Mouse (Mus musculus): ENCODE results near the gene Arid5b. TPM values are rescaled to one million over a fixed set of nuclear protein-coding genes. Genes with fewer than 3 reads are reported as not detected.

Arid5b gene
- polyA plus RNA-seq, 1 experiment from 2014 or later = 21.5 TPM

GRCm38 (mm10) chr10:68263296-68263968, 15.1 kb downstream of the Arid5b start:
- 94% methylated on average over 9 of the region's 9 CpGs for WGBS
- no peak for ATAC-seq (ENCODE audit: low read depth)
- Histone ChIP-seq H3K9ac (no peak overlapping the region), H3K27me3 (no peaks in the 10 kb centered on the region), H3K4me1 (replicated peaks) (peaks cover 11% of the 10 kb centered on the region), H3K9me3 (no peaks in the 10 kb centered on the region), H3K4me2 (no peak overlapping the region), H3K36me3 (0 out of 2 replicates have a peak, but pooled peaks cover 5% of the 10 kb centered on the region), H3K27ac (replicated peaks) (no peak overlapping the region), H3K4me3 (no peak overlapping the region)

- ATAC-seq (ENCODE audit: low read depth) = no peak
- Histone ChIP-seq H3K9ac (no peak overlapping the region), H3K9me3 (no peaks in the 10 kb centered on the region), H3K4me2 (no peak overlapping the region), H3K4me1 (replicated peaks) (0 out of 2 replicates have a peak, but pooled peaks cover 4% of the 10 kb centered on the region), H3K36me3 (0 out of 2 replicates have a peak, but pooled peaks cover 3% of the 10 kb centered on the region), H3K4me3 (no peak overlapping the region), H3K27ac (replicated peaks) (no peak overlapping the region), H3K27me3 (no peaks in the 10 kb centered on the region)
- 29% methylated on average over 4 of the region's 4 CpGs for WGBS
Observed at GRCm38 (mm10) chr10:68259601-68260000, 18.9 kb downstream of the Arid5b start.

- H3K36me3 ChIP-seq = no peaks in the 10 kb centered on the region
- H3K4me1 ChIP-seq (replicated peaks) = 0 out of 2 replicates have a peak, but pooled peaks cover 4% of the 10 kb centered on the region
- H3K9ac ChIP-seq = no peak overlapping the region
- 87% methylated on average over 10 of the region's 10 CpGs for WGBS
- no peaks in the 10 kb centered on the region for H3K9me3 ChIP-seq
- H3K4me3 ChIP-seq = no peak overlapping the region
- no peak overlapping the region for H3K27ac ChIP-seq (replicated peaks)
- no peak overlapping the region for H3K4me2 ChIP-seq
- no peaks in the 10 kb centered on the region for H3K27me3 ChIP-seq
- ATAC-seq (ENCODE audit: low read depth) = no peak
Observed at GRCm38 (mm10) chr10:68257358-68258056, 21.0 kb downstream of the Arid5b start.

DNA sequence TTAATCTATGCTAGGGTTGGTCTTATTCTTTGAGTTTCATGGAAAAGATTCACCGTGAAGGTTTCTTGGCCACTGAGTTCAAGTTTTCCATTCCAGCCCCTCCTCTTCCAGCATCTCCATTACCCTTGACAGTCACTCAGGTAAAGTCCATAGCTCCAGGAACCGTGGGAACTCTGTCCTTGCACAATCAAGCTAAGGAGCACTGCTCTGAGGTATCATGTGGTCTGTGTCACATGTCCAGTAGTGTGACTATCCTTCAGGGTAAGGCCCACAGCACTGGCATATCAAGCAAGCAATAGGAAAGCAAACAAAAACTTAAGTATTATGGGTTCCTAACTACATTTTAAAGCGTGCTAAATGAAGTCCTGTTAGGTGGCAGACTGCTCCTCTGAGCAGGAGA, 22.4 kb downstream of the Arid5b start:
- Histone ChIP-seq H3K4me1 (replicated peaks) (0 out of 2 replicates have a peak, but pooled peaks cover 4% of the 10 kb centered on the region), H3K9me3 (no peaks in the 10 kb centered on the region), H3K4me3 (no peak overlapping the region), H3K27ac (replicated peaks) (no peak overlapping the region), H3K36me3 (no peaks in the 10 kb centered on the region), H3K4me2 (no peak overlapping the region), H3K27me3 (no peaks in the 10 kb centered on the region), H3K9ac (no peak overlapping the region)
- WGBS = 83% methylated on average over 3 of the region's 3 CpGs
- ATAC-seq (ENCODE audit: low read depth) = no peak

- H3K4me2 ChIP-seq = no peak overlapping the region
- H3K9ac ChIP-seq = no peak overlapping the region
- H3K9me3 ChIP-seq = no peaks in the 10 kb centered on the region
- ATAC-seq (ENCODE audit: low read depth) = no peak
- no peaks in the 10 kb centered on the region for H3K36me3 ChIP-seq
- WGBS = 80% methylated on average over 7 of the region's 7 CpGs
- H3K4me1 ChIP-seq (replicated peaks) = 0 out of 2 replicates have a peak, but pooled peaks cover 9% of the 10 kb centered on the region
- H3K27me3 ChIP-seq = no peaks in the 10 kb centered on the region
- no peak overlapping the region for H3K4me3 ChIP-seq
- H3K27ac ChIP-seq (replicated peaks) = no peak overlapping the region
Observed at GRCm38 (mm10) chr10:68253452-68254117, 25.0 kb downstream of the Arid5b start.

- 97% methylated on average over 4 of the region's 4 CpGs for WGBS
- H3K27ac ChIP-seq (replicated peaks) = no peak overlapping the region
- no peak overlapping the region for H3K4me3 ChIP-seq
- no peaks in the 10 kb centered on the region for H3K36me3 ChIP-seq
- H3K4me1 ChIP-seq (replicated peaks) = 0 out of 2 replicates have a peak, but pooled peaks cover 10% of the 10 kb centered on the region
- no peak for ATAC-seq (ENCODE audit: low read depth)
- H3K4me2 ChIP-seq = no peak overlapping the region
- H3K9me3 ChIP-seq = no peaks in the 10 kb centered on the region
- no peak overlapping the region for H3K9ac ChIP-seq
- H3K27me3 ChIP-seq = no peaks in the 10 kb centered on the region
Observed at GRCm38 (mm10) chr10:68252650-68253049, 25.9 kb downstream of the Arid5b start.

DNA sequence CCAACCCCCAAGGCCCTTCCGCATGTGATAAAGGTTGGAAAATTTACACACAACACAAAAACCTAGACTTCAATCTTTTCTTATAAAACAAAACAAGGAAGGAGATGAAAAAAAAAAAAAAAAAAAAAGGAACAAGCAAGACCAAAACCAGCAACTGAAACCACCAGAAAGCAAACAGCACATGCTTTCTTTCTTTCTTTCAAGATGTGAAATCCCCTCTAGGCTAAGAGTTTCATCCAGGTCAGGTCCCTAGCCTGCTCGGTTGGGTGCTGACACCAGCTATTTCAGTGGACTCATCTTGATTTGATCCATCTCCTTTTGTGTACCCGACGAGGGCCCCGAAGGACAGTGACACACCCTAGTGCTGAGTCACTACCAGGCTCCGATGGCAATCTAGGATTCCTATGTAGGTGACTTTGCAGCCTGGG, 29.2 kb downstream of the Arid5b start:
- ATAC-seq (ENCODE audit: low read depth) = no peak
- Histone ChIP-seq H3K27ac (replicated peaks) (no peak overlapping the region), H3K9ac (no peak overlapping the region)

GRCm38 (mm10) chr10:68248281-68249015, 30.1 kb downstream of the Arid5b start:
- Histone ChIP-seq H3K9ac (no peak overlapping the region), H3K4me2 (no peak overlapping the region), H3K9me3 (no peaks in the 10 kb centered on the region), H3K4me3 (no peak overlapping the region), H3K36me3 (no peaks in the 10 kb centered on the region), H3K27ac (replicated peaks) (no peak overlapping the region), H3K27me3 (no peaks in the 10 kb centered on the region), H3K4me1 (replicated peaks) (peaks cover 14% of the 10 kb centered on the region; the same call in 1 of the 2 replicates)
- WGBS = 54% methylated on average over 9 of the region's 9 CpGs
- no peak for ATAC-seq (ENCODE audit: low read depth)

More for the DNA sequence above, 29.2 kb downstream of the Arid5b start:
- H3K4me2 ChIP-seq = no peak overlapping the region
- H3K9me3 ChIP-seq = no peaks in the 10 kb centered on the region
- H3K27me3 ChIP-seq = no peaks in the 10 kb centered on the region
- H3K4me3 ChIP-seq = no peak overlapping the region
- no peaks in the 10 kb centered on the region for H3K36me3 ChIP-seq
- WGBS = 74% methylated on average over 6 of the region's 6 CpGs
- H3K4me1 ChIP-seq (replicated peaks) = peaks cover 14% of the 10 kb centered on the region; the same call in 1 of the 2 replicates

DNA sequence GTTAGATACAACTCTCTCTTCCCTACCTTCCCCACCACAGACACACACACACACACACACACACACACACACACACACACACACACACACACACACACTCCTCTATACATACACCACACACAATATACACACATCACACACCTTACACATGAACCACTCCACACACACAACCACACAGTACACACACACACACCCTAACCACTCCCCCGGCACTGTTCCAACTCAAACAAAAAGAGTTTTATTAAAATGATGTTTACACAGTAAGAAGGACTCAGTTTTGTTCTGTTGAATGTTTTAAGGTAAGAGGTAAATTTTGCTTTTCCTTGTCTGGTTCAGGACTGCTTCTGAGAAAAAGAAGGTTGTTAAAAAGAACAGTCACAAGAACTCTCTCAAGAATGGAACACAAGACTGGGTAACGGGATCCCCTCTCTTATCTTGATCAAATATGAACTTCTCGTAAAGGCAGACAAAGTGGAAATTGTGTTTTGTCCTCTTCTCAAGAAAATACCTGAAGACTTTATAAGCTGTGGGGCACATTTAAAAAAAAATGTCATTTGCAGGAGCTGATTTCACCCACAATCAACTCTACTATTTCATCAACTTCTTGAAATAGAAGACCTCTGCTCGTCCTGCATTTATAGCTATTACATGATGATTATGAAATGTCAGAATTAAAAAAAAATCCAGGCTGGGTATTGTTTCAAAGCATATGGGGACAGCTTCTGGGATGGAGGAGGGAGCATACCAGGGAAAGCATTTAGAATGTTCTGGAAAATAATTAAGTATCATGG, 30.9 kb downstream of the Arid5b start:
- no peak overlapping the region for H3K4me2 ChIP-seq
- H3K4me1 ChIP-seq (replicated peaks) = peaks cover 14% of the 10 kb centered on the region; the same call in 1 of the 2 replicates
- no peaks in the 10 kb centered on the region for H3K27me3 ChIP-seq
- no peak for ATAC-seq (ENCODE audit: low read depth)
- 89% methylated on average over 4 of the region's 4 CpGs for WGBS
- no peaks in the 10 kb centered on the region for H3K9me3 ChIP-seq
- peaks cover 5% of the 10 kb centered on the region for H3K36me3 ChIP-seq
- H3K4me3 ChIP-seq = no peak overlapping the region
- H3K9ac ChIP-seq = no peak overlapping the region
- H3K27ac ChIP-seq (replicated peaks) = no peak overlapping the region

DNA sequence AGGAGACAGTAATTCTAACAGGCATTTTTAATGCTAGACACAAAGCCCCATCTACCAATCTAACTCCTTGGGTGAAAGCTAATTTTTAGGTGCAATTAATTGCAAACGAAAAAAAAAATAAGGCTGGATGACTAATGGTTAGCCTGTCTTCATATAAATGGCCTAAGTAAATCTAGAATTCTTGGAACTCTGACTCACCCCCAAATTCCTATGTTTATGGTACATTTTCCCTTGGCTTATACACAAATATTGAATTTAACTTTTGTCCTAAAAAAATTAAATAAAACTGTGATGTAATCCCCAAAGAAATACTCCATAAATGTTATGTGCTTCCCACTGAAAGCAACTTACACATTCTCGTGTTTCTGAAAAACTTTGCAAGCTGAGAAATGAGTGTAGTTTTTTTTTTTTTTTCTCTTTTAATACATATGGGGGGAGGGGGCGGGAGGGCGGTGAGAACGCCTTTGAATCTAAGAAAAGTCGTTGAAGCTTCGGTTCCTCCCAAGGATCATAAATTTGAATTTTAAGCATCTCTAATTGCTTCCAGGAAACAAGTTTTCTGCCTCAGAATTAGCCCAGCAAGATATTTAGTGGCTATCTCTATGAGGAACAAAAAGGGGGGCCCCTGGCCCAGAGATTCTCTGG, 31.8 kb downstream of the Arid5b start:
- Histone ChIP-seq H3K4me1 (replicated peaks) (peaks cover 14% of the 10 kb centered on the region; the same call in 1 of the 2 replicates), H3K9me3 (no peaks in the 10 kb centered on the region), H3K27ac (replicated peaks) (no peak overlapping the region), H3K9ac (no peak overlapping the region), H3K27me3 (no peaks in the 10 kb centered on the region), H3K4me3 (no peak overlapping the region), H3K4me2 (no peak overlapping the region), H3K36me3 (peaks cover 15% of the 10 kb centered on the region)
- ATAC-seq (ENCODE audit: low read depth) = no peak
- 53% methylated on average over 7 of the region's 7 CpGs for WGBS

Measured in neural tube, embryonic 13.5 days (tissue).